Mouse (Mus musculus) heart, adult 11 months (tissue): ENCODE measurements around the gene Cep104.

Experiments
- DNase-seq: peaks from one replicate; pipeline ENCODE4 v3.0.0; 2022

Gene Cep104

DNA sequence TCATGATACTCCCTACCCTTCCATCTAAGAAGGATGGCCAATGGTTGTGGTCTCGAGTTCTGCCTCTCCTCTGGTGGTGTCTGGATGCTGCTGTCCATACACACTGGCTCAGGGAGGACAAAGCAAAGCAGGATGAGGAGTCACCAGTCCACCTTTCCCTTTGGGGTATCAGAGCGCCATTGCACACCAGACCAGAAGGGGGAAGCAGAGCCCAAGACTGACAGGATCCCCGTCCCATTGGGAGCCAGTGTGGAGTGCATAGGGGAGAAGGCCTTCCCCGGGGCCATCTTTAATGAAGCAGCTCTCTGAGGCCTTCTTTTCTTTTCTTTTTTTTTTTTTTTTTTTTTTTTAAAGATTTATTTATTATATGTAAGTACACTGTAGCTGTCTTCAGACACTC, 78.1 kb downstream of the Cep104 start:
- no peak for DNase-seq

DNA sequence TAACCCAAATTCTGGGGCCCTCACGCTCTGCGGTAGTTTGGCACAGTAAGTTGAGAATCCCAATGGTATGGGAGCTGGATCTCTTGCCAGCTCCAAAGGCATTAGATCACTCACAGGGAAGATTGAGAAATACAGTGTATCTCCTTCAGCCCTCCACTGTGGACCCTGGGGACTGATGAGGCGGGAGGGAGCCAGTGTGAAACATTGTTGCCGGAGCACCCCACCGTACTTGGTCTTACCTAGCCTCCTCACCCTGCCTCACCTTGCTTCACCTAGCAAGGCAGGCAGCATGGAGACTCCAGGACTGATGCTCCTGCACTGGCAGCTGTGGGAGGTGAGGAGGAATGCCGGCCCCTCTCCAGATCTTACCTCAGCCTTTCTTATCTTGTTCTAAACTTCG, 80.5 kb downstream of the Cep104 start:
- peak; percentile 91 for DNase-seq

DNA sequence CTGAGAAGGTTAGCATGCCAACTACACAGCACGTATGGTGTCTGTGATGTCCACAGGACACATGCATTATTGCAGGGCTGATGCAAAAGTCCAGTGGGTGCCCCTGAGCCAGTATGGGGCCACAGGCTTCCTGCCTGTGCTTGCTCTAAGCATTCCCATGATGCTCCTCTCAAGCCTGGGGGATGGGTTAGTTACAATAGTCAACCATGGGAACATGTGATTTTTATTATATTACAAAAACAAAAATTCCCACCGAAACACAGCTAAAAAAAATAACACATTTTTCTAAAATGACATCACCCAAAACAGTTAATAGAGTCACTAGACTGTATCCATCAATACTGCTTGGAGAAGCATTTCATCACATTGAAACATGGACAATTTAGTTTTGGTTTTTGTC, 81.1 kb downstream of the Cep104 start:
- no peak for DNase-seq

DNA sequence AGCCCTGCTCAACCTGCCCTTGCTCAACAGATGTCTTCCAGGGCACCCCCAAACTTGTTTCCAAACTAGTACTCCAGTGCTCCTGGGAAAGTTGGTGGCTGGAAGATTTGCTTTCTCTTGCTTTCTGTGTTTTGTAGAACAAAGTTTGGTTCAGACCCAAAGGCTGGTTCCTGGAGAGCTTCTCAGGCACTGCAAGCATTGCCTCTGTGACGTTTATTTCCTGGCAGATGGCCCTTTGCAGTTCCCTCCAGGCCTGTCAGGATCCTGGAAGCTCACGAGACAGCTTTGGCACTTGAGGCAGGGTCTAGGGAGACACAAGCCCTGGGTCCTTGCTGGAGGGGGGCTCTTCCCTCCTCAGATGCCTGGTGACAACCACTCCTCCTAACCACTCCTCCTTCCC, 81.7 kb downstream of the Cep104 start:
- DNase-seq: no peak

DNA sequence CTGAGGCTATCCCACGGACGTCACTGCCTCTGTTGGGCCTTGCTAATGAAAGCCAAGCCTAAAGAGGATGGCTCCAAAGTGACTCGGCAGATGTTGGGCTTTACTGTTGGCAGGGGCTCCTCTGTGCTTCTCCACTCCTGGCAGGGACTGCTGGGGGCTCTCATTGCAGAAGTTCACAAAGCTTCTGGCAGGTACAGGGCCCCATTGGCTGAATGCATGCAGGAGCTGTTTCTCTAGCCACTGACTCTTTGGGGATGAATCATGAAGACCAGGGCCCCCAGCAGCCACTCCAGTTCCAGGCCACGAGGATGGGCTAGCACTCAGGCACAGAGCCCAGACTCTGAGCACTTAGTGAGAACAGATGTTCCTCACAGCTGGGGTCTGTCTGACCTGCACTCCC, 82.7 kb downstream of the Cep104 start:
- no peak for DNase-seq
